Mouse (Mus musculus) adrenal gland, adult 18-20 months (tissue): ENCODE results near the gene Trafd1. TPM values are rescaled to one million over a fixed set of nuclear protein-coding genes. Genes with fewer than 3 reads are reported as not detected.

Source experiments
- DNase-seq, 2 experiments: peaks; one replicate each; pipeline ENCODE4 v3.0.0; 2021 to 2022; ENCODE audit warnings: low spot score in 2 of 2
- total RNA-seq, 2 experiments: library from RNA; stranded (reverse); gene quantifications; 1 replicate in 1 of 2; 2 replicates in 1 of 2; pipeline ENCODE4 v1.2.3; 2021

Gene Trafd1
- total RNA-seq, 2 experiments from 2014 or later = 41.6 to 49.4 TPM

DNA sequence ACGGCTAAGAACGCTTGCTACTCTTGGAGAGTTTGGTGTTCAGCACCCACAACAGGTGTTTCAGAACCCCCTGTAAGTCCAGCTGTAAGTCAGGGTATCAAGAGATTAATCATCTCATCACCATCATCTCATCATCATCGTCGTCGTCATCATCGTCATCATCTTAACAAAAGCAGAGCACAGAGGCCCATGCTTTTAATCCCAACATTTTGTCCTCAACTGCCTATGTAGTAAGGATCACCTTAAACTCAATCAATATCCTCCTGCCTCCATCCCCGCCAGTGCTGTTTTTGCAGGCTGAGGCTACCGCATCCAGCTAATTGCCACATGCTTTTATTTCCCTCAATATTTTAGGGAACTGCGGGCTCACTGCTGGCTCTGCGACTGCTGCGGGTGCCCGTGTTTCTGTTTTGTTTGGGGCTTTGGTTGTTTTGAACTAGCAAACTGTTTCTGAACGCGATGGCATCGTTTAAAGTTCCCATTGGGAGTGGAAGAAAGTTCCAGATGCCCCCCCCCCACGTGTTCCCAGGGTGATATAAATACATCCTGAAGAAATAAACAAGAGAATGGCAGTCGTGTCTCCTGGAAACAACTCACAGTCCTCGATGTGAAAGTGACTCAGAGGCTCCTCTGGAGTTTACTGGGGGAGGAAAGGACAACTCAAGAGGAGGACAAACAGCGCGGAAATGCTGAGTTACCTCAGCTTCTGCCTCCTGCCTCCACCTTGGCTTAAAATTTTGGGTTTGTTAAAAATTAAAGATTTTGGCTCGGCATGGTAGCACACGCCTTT, 883 bp upstream of the Trafd1 start:
- no peak for DNase-seq

DNA sequence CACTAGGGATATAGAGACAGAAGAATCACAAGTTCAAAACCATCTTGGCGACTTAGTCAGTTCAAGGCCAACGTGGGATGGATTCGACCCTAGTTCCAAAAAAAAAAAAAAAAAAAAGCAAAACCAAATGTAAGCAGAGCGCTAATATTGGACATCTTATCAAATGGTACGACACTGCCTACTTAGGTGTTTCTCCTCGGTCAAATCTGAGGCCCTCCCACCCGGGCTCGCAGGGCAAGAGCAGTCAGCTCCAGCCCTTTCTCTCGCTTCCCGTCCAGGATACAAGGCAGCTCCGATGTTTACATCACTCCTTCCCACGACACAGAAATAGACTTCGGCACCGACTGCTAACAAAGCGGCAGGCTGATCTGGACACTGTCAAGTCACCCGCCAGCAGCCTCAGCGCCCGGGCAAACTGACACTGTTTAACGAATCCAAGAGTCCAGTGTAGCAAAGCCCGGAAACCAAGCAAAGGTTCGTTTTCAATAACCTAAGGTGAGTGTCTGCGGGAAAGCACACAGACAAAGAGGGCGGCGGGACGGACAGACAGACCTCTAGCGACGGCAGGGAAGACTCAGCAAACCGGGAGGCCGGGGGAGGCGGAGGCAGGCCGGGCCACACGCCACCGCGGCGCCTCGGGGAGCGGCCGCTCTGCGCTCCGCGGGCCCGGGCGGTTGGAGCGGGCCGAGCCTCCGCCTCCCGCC, 523 bp downstream of the Trafd1 start:
- no peak for DNase-seq

DNA sequence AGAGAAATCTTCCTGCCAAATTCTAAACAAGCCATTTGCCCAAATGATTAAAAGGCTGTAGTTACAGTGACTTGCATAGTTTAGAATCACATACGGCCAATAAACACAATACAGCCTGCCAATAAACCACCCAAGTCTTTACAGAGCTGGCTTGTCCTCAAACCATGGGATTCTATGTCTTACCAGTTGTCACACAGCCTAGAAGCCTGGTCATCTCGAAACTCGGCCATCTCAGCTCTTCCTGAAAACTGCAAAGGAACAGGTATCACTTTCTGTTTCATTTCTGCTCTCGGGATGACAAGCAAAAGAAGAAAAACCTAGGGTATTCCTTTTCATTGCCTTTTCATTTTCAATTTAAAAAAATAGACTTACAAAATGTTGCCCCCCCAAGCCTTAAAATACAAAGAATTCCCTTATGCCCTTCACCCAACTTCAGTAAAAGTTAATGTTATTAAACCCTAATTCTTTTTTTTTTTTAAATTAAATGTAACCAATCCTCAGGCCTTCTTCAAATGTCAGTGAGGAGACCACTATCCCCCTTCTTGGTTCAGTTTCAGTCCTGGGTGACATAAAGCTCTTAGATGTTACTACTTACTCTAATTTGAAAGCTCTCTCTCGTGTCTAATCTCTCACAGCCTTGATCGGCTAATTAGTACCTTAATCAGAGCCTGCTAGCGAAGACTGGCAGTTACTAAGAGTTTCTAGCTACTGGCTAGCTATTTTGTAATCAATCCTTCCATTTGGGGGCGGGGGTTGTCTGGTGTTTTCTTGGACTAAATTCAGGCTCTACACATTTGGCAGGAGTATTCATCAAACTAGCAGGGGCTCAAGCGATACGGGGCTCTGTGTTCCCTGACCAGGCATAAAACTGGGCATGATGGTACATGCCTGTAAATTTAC, 1.3 kb downstream of the Trafd1 start:
- DNase-seq = no peak

DNA sequence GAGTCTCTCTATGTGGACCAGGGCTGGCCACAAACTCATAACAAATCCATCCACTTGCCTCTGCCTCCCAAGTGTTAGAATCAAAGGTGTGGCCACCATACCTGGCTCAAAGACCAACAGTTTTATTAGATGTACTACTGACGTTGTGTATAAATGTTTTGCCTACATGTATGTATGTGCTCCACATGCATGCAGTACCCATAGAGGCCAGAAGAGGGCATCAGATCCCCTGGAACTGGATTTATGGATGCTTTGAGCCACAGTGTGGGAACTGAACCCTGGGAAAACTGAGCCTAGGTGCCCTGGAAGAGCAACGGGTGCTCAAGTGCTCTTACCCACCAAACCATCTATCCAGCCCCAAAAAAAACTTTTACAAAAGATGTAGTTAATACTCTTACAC, 4.7 kb downstream of the Trafd1 start:
- no peak for DNase-seq

DNA sequence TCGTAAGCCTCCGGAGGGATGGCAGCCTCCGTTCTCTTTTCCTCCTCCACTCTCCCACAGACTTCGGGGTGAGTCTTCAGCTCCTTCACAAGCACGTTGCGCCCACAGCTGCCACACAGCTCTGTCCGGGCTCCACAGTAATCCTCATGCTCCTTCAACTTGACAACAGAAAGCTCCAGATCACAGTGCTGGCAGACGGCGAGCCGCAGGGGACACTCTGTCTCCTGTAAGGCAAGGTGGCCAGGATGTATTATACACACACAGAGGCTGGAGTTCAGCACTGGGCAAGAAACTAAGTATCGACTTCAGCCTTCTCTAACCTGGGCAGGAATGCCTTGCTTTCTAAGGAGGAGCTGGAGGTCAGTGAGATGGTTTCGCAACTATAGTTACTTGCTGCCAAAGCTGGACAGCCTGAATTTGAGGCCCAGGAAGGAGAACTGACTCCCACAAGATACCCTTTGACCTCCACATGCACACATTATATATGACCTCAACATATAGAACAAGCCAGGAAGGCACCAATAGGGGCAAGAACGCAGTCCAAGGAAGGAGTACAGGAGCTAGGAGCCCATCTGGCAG, 6.7 kb downstream of the Trafd1 start:
- no peak for DNase-seq

DNA sequence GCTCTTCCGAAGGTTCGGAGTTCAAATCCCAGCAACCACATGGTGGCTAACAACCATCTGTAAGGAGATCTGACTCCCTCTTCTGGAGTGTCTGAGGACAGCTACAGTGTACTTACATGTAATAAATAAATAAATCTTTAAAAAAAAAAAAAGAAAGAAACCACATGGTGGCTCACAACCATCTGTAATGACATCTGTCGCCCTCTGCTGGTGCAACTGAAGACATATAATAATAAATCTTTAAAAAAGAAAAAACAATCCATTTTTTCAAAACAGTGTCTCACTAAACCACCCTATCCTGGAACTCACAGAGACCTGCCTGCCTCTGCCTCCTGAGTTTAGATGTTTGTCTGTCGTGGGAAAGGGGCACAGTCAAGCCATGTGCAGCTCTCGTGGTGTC, 8.5 kb downstream of the Trafd1 start:
- DNase-seq = peak in 1 of 2 experiments; percentile 17

DNA sequence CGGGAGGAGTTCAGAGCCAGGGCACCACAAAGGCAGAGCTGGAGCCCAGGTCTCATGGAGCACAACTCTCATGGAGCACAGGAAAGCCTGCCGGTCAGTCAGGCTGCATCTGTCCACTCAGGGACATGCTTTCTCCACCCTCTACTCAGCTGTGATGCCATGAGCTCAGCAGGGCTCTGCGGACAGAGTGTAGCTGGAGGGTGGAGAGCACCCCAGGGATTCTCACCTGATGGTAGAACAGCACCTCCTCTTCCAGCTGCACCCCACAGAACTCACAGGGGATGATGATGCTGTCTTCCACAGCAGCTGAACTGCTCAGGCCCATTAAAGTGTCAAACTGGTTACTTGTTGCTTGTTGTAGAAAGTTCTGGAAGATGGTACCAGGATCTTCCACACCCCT, 10.6 kb downstream of the Trafd1 start:
- DNase-seq = no peak

DNA sequence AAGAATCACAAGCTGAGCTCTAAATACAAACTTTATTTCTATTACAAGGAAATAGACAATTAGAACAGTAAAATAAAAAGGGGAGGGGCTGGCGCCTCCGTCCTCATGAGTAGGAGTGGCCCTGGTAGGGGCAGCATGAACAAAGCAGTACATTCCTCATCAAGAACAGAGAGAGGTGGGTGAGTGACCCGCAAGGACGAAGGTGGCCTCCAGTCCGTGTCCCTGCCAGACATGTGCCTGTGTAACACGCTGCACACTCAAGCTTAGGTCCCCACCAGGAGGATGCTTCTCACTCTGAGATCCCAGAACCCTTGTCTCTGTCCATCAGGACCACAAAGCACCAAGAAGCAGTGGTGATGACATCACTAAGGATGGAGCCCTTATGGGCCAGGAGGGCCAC, 13.7 kb downstream of the Trafd1 start:
- DNase-seq = no peak

DNA sequence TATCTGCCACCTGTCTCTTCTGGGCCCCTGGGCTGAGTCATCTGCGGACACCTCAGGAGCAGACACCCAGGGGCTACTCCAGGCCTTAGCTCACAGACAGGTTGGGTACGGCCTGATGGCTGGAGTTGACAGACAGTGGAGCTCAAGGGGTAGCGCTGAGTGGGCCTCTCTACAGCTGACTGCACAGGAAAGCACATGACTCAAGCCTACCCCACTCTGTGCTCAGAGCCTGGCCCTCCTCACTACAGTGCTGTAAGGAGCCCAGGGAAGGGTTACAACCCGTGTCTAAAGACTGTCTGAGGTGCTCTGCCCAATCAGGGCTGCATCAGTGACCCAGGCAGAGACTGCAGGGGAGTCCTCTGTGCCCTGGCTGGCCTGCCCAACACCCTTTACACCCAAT, 18.2 kb downstream of the Trafd1 start:
- DNase-seq = no peak

DNA sequence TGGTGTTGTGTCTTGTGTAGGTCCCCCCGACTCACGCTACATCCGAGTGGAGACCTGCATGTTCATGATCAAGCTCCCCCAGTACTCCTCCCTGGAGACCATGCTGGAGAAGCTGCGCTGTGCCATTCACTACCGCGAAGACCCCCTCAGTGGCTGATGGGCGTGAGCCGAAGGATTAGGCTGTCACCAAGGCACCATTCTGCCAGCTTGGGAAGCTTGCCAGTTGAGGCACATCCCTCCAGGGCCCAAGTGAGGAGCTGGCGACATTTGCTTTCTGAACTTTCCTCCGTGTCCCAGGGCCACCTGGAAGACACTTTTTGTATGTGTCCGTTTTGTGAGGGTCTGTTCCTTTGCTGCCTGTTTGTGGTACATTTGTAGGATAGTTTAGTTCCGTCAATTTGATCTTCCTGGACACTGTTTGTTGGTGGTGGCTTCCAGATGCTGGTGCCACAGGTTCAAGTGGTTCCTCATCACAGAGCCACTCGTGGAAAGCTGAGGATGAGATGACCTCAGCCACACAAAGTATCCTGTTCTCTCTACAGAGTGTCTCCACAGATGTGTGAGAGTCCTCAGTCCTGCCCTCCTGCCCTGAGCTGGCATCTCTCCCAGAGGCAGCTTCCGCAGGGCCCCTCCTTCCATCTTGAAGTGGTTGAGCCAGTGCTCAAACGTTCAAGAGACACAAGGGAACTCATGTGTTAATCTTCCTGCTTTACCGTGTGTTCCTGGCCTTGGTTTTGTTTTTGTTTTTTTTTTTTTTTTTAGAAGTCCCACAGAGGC, 18.8 kb downstream of the Trafd1 start:
- DNase-seq = no peak

DNA sequence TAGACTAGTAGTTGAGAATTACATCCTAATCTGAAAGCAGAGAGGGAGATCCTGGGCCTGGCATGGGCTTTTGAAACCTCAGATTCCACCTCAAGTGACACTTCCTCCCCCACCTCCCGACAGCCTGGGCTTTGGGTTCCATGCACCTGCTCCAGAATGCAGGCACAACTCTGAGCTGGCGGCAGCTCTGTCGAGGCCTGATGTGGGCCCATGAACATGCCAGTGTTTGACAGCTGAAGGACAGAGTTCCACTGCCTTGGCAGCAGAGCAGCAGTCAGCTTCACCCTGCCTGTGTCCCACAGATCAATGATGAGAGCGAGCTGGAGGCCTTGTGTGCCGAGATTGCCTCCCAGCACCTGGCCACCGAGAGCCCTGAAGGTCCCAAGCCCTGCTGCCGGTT, 22.0 kb downstream of the Trafd1 start:
- peak in 1 of 2 experiments; percentile 17 for DNase-seq

DNA sequence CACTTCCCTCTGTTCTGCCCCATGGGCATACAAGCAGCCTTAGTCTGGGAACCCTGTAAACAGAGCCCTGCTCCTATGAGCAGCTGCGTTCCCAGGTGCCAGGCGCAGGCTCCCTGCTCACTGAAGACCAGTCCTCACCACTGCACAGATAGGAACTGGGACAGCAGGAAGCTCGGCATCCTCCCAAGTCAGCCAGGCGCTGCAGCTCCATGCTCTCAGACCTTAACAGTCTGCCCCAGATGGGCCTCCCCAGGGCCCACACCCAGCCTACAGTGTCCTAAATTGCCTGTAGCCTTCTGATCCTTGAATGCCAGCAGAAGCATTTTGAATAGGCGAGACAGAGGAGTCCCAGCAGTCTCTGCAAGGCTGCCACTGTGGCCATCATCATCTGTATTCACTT, 23.7 kb downstream of the Trafd1 start:
- DNase-seq = no peak

DNA sequence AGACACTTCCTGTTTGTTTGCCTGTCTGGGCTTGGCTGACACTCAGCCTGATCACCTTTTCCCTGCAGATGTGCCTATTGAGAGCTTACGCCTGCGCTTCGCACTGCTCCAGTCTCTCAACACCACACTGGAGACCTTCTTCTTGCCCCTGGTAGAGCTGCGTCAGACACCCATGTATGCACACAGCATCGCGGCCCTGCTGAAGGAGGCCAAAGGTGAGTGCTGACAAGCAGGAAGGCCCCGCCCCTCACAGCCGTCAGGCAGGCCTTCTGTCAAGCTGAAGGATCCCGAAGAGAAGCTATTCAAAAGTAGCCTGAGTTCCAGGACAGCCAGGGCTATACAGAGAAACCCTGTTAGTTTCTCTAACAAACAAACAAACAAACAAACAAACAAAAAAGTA, 26.2 kb downstream of the Trafd1 start:
- no peak for DNase-seq

DNA sequence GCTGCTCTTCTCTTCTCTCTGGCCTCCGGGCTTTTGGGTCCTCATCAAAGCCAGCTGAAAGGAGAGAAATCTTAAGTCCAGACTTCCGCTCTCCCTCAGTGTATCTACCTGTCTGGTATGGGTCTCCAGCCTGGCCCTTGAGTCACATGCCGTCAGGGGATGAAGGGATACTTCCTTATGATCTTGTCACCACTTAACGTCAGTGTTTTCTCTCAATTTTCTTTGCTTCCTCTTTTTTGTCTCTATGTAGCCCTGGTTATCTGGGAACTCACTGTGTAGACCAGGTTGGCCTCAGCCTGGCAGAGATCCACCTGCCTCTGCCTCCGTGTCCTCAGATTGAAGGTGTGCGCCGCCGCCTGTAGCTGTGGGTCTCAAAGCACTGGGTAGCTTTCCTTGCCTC, 41.4 kb downstream of the Trafd1 start:
- DNase-seq = no peak

DNA sequence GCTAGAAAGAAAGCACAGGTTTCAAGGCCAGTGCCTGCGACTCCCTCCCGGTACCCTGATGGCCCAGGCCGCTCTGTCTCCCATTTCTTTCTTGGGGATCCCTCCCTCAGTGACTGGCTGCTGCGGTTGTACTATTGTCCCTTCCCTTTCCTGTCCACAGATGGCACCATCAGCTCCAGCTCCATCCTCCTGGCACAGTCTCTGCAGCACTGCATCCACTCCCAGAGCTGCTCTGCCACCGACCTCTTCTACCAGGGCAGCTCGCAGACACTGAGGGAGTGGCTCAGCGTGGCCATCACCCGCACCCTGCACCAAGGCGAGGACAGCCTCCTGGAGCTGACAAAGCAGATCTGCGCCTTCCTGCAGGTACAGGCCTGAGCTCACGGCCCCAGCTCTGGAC, 42.9 kb downstream of the Trafd1 start:
- DNase-seq = no peak

DNA sequence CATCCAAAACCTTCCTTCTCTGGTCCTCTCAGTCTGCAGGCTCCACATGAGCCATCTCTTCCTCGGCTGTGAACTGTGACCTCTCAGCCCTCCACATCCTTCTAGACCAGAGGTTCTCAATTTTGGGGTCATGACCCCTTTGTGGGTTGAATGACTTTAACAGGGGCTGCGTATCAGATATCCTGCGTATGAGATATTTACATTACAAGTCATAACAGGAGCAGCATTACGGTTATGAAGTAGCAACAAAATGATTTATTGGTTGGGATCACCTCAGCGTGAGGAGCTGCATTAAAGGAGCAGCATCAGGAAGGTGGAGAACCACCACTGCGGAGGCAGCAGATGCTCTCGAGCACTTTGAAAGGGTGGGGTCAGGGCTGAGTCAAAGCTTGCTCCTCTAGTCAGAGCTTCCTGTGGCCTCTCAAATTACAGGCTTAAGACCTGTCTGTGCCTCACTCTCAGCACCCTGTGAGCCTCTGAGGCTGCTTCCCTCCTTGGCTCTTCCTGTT, 44.4 kb downstream of the Trafd1 start:
- no peak for DNase-seq

DNA sequence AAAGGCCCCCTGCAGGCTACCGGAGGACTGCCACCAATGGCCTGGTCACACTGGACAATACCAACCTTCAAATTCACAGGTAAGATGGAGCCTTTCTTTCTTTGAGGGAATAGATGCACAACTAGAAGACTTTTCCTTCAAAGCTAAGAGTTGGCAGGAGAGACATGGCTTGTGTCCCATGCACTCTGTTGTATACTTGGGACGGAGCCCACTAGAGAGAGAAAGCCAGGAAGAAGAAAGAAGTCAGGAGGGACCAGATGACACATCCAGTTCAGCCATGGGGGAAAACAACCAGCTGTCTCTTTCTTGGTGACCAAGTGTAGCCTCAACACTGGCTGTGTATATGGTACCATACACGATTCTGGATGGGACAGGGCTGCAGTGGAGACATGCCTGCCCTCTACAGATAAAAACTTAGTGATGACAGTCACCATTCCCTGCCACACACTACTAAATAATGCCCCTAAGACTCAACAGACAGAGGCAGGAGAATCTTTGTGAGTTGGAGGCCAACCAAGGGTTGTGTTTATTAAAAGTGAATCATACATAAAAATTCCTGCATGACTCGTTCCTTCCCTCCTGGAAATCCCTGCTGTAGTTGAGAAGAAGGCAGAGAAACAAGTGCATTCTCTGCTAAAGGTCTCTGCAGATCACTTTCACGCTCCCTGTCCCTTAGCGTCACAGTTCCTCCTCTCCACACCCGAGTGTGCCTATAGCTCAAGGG, 45.8 kb downstream of the Trafd1 start:
- no peak for DNase-seq

DNA sequence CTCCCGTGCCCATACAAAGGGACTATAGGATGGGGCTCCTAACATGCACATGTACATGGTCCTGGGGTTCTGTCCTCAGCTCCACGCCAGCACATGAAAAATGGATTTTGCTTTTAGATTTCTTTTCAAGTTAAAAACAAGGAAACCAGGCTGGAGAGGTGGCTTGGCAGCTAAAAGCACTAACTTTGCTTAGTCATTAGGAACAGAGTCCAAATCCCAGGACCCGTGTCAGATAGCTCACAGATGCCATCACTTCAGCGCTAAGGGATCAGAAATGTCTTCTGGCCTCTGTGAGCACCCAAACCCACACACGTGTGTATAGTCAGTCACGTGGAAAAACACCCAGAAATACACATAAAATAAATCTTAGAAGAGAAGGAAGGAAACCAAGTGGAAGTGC, 48.7 kb downstream of the Trafd1 start:
- DNase-seq = no peak

DNA sequence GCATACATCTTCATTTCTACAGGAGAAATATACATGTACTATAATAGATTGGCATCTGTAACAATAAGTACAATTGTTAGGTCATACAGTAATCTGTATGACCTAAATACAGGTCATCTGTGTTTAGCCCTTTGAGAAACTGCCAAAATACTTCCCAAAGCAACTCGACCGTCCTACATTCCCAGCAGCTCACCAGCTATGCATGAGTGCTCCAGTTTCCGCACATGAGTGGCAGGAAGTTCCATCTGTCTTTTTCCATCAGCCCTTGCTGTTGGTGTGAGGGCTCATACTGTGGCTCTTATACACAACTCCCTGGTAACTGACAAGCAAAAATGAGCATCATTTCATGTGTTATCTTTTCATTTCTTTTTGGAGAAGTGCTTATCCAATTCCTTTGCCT, 49.4 kb downstream of the Trafd1 start:
- no peak for DNase-seq

DNA sequence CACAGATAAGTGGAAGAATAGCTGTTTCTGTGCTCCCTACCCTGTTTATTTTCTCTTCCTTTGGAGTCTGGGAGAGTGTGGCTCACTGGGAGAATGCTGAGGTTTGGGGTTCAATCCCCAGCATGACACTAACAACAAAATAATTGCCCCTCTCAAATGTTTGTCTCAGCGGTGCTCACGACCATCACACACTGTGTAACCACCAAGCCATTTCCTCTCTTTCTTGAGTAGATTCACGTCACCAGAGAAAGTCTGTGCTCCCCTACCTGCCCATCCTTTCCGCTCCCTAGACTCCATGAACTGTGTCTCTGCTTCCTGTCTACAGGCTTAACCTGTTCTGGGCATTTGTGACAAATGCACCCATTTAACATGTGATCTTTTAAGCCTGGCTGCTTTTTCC, 50.0 kb downstream of the Trafd1 start:
- DNase-seq = no peak
